In genomic region chr1:45315767-45316528, GRCm38 (mm10) we compare ENCODE assay signal across 12 mouse cellular contexts. TPM values are rescaled to one million over a fixed set of nuclear protein-coding genes. Genes with fewer than 3 reads are reported as not detected.
DNase-seq lines count a peak whose midpoint lies in the region; ATAC-seq lines count a peak whose summit lies in the region.
"Had no signal": no experiment of that assay in that cellular context is flagged by ENCODE, and none has a peak within 500 bp of the region (broad histone marks: within the 10 kb centered on the region; RNA-seq: fewer than 3 reads in every experiment).

No protein-coding gene starts in this region.

- no peak for ATAC-seq in heart, embryonic 13.5 days (ENCODE audit: extremely low read depth, insufficient number of reproducible peaks, low FRiP score, low TSS enrichment)
- no peak for ATAC-seq in embryonic facial prominence, embryonic 11.5 days (replicated peaks; ENCODE audit: insufficient number of reproducible peaks, low FRiP score, low TSS enrichment, low read depth)
- no peak for ATAC-seq in limb, embryonic 13.5 days (ENCODE audit: low FRiP score, low read depth)
- ATAC-seq in granulocyte monocyte progenitor cell, adult 5-6 weeks (replicated peaks; ENCODE audit: poor library complexity, severe bottlenecking) = no peak
- no peak for ATAC-seq in midbrain, embryonic 14.5 days (ENCODE audit: low FRiP score, low TSS enrichment)

- peak overlapping the region; percentile 40 for H3K4me2 ChIP-seq in heart, embryonic 13.5 days
- peak overlapping the region; percentile 24; the same call in 1 of the 2 replicates for H3K4me2 ChIP-seq in embryonic facial prominence, embryonic 11.5 days (ENCODE audit: low read depth, low read length)
- H3K4me2 ChIP-seq in limb, embryonic 13.5 days (replicated peaks) = peak overlapping the region; percentile 59
- no peak overlapping the region for H3K4me2 ChIP-seq in midbrain, embryonic 14.5 days (ENCODE audit: low read length)
- H3K4me2 ChIP-seq: hindbrain, embryonic 12.5 days; liver, embryonic 15.5 days had no signal

- H3K4me1 ChIP-seq in heart, embryonic 13.5 days = peaks cover 11% of the 10 kb centered on the region; the same call in 1 of the 2 replicates
- 0 out of 2 replicates have a peak, but pooled peaks cover 2% of the 10 kb centered on the region for H3K4me1 ChIP-seq in embryonic facial prominence, embryonic 11.5 days (ENCODE audit: control insufficient read depth, insufficient read depth, low read length)
- peaks cover 21% of the 10 kb centered on the region for H3K4me1 ChIP-seq in limb, embryonic 13.5 days
- no peaks in the 10 kb centered on the region for H3K4me1 ChIP-seq in midbrain, embryonic 14.5 days (ENCODE audit: control insufficient read depth, insufficient read depth, low read length)
- H3K4me1 ChIP-seq: hindbrain, embryonic 12.5 days; liver, embryonic 15.5 days had no signal

- no peaks in the 10 kb centered on the region for H3K9me3 ChIP-seq in heart, embryonic 13.5 days
- no peaks in the 10 kb centered on the region for H3K9me3 ChIP-seq in embryonic facial prominence, embryonic 11.5 days (replicated peaks; ENCODE audit: control insufficient read depth, low read length)
- no peaks in the 10 kb centered on the region for H3K9me3 ChIP-seq in limb, embryonic 13.5 days
- no peaks in the 10 kb centered on the region for H3K9me3 ChIP-seq in midbrain, embryonic 14.5 days (ENCODE audit: control insufficient read depth, low read length)
- H3K9me3 ChIP-seq: hindbrain, embryonic 12.5 days; liver, embryonic 15.5 days had no signal

- WGBS in heart, embryonic 13.5 days = 14% methylated on average over 7 of the region's 7 CpGs
- 16% methylated on average over 7 of the region's 7 CpGs for WGBS in embryonic facial prominence, embryonic 11.5 days
- 9% methylated on average over 7 of the region's 7 CpGs for WGBS in limb, embryonic 13.5 days
- 64% methylated on average over 7 of the region's 7 CpGs for WGBS in midbrain, embryonic 14.5 days

- no peaks in the 10 kb centered on the region for H3K27me3 ChIP-seq in heart, embryonic 13.5 days (replicated peaks)
- H3K27me3 ChIP-seq in embryonic facial prominence, embryonic 11.5 days (ENCODE audit: control insufficient read depth, insufficient read depth, low read length) = no peaks in the 10 kb centered on the region
- no peaks in the 10 kb centered on the region for H3K27me3 ChIP-seq in limb, embryonic 13.5 days
- H3K27me3 ChIP-seq in midbrain, embryonic 14.5 days (ENCODE audit: control insufficient read depth, insufficient read depth, low read length) = no peaks in the 10 kb centered on the region
- H3K27me3 ChIP-seq: CH12.LX; hindbrain, embryonic 12.5 days; liver, embryonic 15.5 days had no signal

- intact Hi-C loops in heart, postnatal 10 days (cut with DNase I) = loop anchor here (10.0 kb wide), 2 partner anchors 291 to 381 kb away; no protein-coding TSS in a partner anchor

- H3K27ac ChIP-seq in heart, embryonic 13.5 days (replicated peaks) = peak overlapping the region; percentile 63
- peak overlapping the region; percentile 23 for H3K27ac ChIP-seq in embryonic facial prominence, embryonic 11.5 days (replicated peaks; ENCODE audit: low read depth, low read length)
- peak overlapping the region; percentile 72 for H3K27ac ChIP-seq in limb, embryonic 13.5 days
- H3K27ac ChIP-seq in midbrain, embryonic 14.5 days (replicated peaks; ENCODE audit: low read depth, low read length) = no peak overlapping the region
- H3K27ac ChIP-seq: hindbrain, embryonic 12.5 days; liver, embryonic 15.5 days had no signal

- H3K9ac ChIP-seq in heart, embryonic 13.5 days = peak overlapping the region; percentile 71
- H3K9ac ChIP-seq in embryonic facial prominence, embryonic 11.5 days (replicated peaks; ENCODE audit: low read length) = peak overlapping the region; percentile 22
- peak overlapping the region; percentile 50 for H3K9ac ChIP-seq in limb, embryonic 13.5 days
- no peak overlapping the region for H3K9ac ChIP-seq in midbrain, embryonic 14.5 days (replicated peaks; ENCODE audit: low read length)
- H3K9ac ChIP-seq: hindbrain, embryonic 12.5 days; liver, embryonic 15.5 days had no signal

- no peak for DNase-seq in heart, postnatal 10 days
- peak; percentile 42 for DNase-seq in NIH3T3 (ENCODE audit: low read depth)
- DNase-seq in embryonic facial prominence, embryonic 11.5 days (ENCODE audit: low spot score) = peak; percentile 50
- no peak for DNase-seq in layer of hippocampus, adult 8-10 months (ENCODE audit: low spot score in 2 of 2)
- no peak for DNase-seq in midbrain, embryonic 14.5 days
- DNase-seq: cerebellum, adult 11-12 months had no signal

- H3K36me3 ChIP-seq in heart, embryonic 13.5 days = peaks cover 4% of the 10 kb centered on the region; the same call in 1 of the 2 replicates
- H3K36me3 ChIP-seq in embryonic facial prominence, embryonic 11.5 days (replicated peaks; ENCODE audit: control insufficient read depth, insufficient read depth, low read depth, low read length) = no peaks in the 10 kb centered on the region
- peaks cover 3% of the 10 kb centered on the region; the same call in 1 of the 2 replicates for H3K36me3 ChIP-seq in limb, embryonic 13.5 days
- H3K36me3 ChIP-seq in midbrain, embryonic 14.5 days (ENCODE audit: control insufficient read depth, insufficient read depth, low read length) = no peaks in the 10 kb centered on the region
- H3K36me3 ChIP-seq: hindbrain, embryonic 12.5 days; liver, embryonic 15.5 days had no signal

- peak overlapping the region; percentile 2 for H3K4me3 ChIP-seq in heart, embryonic 13.5 days
- H3K4me3 ChIP-seq in embryonic facial prominence, embryonic 11.5 days (ENCODE audit: low read depth, low read length) = no peak overlapping the region
- H3K4me3 ChIP-seq in limb, embryonic 13.5 days = peak overlapping the region; percentile 31
- no peak overlapping the region for H3K4me3 ChIP-seq in midbrain, embryonic 14.5 days (replicated peaks; ENCODE audit: low read depth, low read length)
- H3K4me3 ChIP-seq: hindbrain, embryonic 12.5 days; liver, embryonic 15.5 days had no signal

RNA-seq across cellular contexts. Expression of gene Col3a1, which starts 4.6 kb away (rescaled TPM):
- polyA plus RNA-seq in heart, embryonic 13.5 days (2015; fragmentation: Nextera tagmentation; extraction: Ambion mirVana) = 650 and 772 TPM in 2 replicates
- total RNA-seq in heart, postnatal 10 days (2021) = 1,000 to 10,000 TPM; 1,780 to 1,796 TPM
- 470 and 503 TPM in 2 replicates for polyA plus RNA-seq in embryonic facial prominence, embryonic 11.5 days (2014; fragmentation: Nextera tagmentation; extraction: Ambion mirVana)
- 1,577 and 1,717 TPM in 2 replicates for polyA plus RNA-seq in limb, embryonic 13.5 days (2015; fragmentation: Nextera tagmentation; extraction: Ambion mirVana)
- total RNA-seq in layer of hippocampus, adult 8-10 months (2022) = 1 to 10 TPM; 3.5 to 4.2 (median 3.8) TPM
- not detected in 2 replicates for total RNA-seq in granulocyte monocyte progenitor cell, adult 5-6 weeks (2014; fragmentation: Nextera tagmentation)
- total RNA-seq in granulocyte monocyte progenitor cell, adult 5-6 weeks (2017) = not detected in 2 replicates
- 3.5 and 226 TPM in 2 replicates for polyA plus RNA-seq in midbrain, embryonic 14.5 days (2014; fragmentation: Nextera tagmentation; extraction: Ambion mirVana)
- total RNA-seq: CH12.LX had no signal

Comparison
In these comparisons a context has a peak if more than half of its experiments do, and no peak if none do; other contexts are left out.
1. H3K4me3 ChIP-seq: peak in heart, embryonic 13.5 days (single experiment) and limb, embryonic 13.5 days (single experiment); none in embryonic facial prominence, embryonic 11.5 days (single experiment) and midbrain, embryonic 14.5 days (single experiment).
2. DNase-seq: peak in NIH3T3 (single experiment) and embryonic facial prominence, embryonic 11.5 days (single experiment); none in heart, postnatal 10 days (0 of 2), layer of hippocampus, adult 8-10 months (0 of 2) and midbrain, embryonic 14.5 days (single experiment).